Mouse (Mus musculus): ENCODE measurements at regions not wholly inside any gene's neighbourhood (a gene's known extent, or its start where the extent isn't known, plus 50 kb on each side); places are given as distances from the start of the nearest gene placed in this dataset.

DNA sequence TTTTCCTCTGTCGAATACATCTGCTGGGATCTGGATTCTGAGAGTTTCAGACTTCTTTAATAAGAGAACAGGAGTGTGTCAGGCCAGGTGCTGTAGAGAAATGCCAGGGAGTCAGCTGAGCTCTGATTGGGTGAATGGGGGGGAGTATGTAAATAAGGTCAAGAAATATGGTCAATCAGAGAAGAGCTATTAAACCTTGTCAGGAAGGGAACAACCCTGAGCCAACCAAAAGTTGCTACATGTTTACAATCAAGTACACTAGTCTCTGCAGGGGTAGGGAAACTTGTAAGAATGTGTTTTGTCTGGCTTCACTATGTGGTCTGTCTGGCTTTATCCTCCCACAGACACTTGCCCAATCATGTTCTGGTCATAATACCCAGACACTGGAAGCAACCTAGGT lies 60.4 kb upstream of the Thpo start:
- no peak for TF ChIP-seq CTCF (IDR thresholded peaks at IDR 0.05; ENCODE audit: insufficient read depth, low read length)
- TF ChIP-seq POLR2A (IDR thresholded peaks at IDR 0.05; ENCODE audit: borderline replicate concordance, extremely low read depth, low read depth, low read length) = no peak

Data from lung, adult 2 months (tissue).